Mouse (Mus musculus) fibroblast of lung, adult 2 months (primary cell): Measurements from ENCODE around the gene Gm572.

Experiments
- DNase-seq: peaks from one replicate; pipeline ENCODE4 v3.0.0-alpha.2; 2011; ENCODE audit warnings: low read depth

The Gm572 gene

DNA sequence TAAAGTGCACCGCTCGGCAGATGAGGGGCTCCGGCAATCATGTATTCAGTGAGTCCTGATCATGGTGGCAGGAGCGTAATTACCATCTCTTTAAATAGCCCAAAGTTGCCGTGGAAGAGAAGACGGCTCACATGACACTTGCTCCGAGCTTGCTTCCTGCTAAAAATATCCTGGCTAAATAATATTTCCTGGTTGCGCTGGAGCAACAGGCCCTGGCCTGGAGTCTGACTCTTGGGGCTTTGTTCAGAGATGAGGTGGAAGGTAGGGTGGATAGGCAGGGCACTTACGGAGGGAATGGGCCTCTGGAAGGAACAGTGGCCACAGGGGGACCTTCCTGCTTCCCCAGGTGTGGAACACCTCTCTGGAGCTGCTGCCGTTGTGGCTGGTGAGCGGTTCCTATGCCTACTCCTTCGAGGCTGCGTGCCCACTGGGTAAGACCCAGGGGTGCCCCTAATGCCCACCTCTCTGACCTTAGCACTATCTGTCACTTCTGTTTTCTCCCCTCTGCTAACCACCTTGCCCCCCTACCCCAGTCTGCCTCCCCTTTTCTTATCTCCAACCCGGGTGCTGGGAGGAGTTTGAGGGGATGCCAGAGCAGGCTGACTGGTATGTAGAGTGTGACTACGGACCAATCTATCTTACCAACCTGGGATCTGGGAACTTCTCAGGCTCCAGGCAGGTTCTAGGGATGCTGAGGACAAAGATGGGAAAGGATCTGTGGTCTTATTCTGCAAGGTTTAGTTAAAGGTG is 24.1 kb downstream of the Gm572 start:
- no peak for DNase-seq

DNA sequence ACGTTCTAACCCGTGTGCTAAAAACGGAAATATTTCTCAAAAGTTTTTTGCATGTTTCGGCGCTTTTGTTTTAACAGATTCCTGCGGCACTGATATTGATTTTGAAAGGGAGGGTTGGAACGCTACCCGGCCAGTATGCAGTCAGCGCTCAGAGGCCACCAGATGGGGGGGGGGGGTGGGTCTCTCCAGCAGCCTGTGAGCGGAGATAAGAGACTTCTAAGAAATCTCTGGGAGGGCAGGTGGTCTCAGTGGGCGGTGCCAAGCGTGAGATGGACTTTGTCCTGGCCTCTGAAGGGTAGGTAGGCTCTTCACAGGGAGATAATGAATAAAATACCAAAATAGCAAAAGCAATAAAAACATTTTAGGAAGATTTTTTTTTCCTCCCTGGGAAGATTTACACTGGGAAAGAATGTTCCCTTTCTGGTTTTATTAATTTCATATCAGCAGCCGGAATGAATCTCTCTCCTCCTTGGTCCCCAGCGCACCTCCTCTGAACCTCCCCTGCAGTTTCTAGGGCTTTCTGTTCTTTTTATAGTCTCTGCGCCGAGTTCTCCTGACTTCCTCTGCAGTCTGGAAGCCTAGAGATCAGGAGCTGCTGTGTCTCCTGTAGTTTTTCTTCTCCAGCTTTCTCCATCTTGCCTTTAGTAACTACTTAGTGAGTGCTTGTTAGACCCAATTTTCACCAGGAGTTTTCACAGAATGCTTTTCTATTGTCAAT is 28.3 kb downstream of the Gm572 start:
- no peak for DNase-seq

DNA sequence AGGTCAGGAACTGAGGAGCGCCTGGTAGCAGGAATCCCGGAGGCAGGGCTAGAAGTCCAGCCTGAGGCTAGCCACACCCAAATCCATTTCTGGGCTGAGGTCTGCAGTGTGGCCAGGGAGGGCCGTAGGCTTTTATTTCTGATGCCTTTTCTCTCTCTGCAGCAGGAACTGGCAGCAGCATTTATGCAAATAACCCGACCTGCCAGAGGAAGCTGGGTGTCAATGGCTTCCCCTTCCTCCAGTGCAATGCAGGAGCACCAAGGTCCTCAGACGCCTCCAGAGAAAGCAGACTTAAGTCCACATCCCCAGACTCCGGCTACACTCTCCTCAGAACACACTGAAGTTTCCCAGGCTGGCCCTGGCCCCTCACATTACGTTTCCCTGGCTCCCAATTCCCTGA is 31.9 kb downstream of the Gm572 start:
- no peak for DNase-seq

- no peak for DNase-seq
These were observed 33.3 kb downstream of the Gm572 start for GRCm38 (mm10) chr4:148676188-148676960.

DNA sequence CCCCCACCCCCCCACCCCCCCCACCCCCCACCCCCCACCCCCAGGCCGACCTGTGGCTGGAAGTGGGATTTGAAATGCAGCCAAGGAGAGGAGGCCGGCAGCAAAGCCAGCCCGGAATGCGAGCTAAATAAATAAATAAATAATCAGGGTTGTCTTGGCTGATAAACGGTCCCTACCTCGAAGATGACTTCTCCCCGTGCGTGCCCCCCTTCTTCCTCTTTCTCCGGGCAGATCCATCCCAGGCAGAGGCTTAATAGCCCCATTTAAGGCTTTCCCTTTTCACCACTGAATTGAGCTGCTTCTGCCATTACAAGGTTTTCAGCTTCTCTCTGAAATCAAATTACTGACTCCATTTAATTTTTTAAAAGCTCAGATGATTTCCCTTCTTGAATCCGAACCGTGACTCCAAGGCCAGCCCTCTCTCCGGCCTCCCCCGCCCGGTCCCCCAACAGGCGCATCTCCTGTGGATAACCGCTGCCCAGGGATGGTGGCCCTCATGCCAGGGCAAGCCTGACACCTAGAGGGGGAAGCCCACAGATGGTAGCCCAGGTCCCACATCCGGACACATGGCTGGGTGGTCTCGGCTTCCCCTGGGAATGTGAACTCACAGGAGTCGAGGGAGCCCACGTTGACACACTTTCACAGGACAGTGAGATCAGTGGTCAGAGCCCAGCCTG is 34.0 kb downstream of the Gm572 start:
- DNase-seq: no peak

DNA sequence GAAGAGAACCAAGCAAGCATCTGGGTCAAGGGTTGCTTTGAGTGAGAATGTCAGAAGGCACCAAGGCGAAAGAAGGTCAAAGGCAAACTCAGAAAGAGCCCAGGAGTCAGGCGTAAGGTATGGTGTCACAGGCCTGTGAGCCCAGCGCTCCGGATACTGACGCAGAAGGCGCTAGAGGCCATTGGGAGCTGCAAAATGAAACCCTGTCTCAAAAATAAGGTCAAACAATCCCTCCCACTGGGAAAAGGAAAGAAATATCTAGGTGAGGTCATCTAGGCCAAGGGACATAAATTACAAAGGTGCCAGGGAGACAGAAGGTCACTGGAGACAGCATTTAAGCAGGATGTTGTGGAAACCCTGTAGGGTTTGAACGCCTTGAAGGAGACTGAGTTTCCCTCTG is 35.0 kb downstream of the Gm572 start:
- no peak for DNase-seq

GRCm38 (mm10) chr4:148680505-148681067 is 37.5 kb downstream of the Gm572 start:
- no peak for DNase-seq

GRCm38 (mm10) chr4:148681429-148681828 is 38.3 kb downstream of the Gm572 start:
- no peak for DNase-seq

GRCm38 (mm10) chr4:148682961-148683360 is 39.8 kb downstream of the Gm572 start:
- DNase-seq: no peak

DNA sequence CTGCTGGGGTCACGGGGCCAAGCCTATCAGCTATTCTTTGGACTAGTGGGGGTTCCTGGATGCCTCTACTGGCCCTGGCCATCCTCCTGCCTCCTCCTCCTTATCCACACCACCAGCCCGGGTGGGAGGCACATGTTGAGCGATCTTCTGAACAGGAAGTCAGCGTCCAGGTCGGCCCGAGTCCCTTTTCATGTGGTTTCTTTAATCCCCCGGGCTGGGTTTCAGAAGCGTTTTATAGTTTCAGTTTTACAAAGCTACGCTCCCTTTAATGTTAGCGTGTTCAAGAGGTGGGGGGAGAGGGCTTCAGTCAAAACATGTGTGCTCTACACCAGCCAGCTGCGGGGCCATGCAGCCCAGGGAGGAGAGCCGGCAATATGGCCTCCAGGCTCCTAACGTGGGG is 40.4 kb downstream of the Gm572 start:
- no peak for DNase-seq

DNA sequence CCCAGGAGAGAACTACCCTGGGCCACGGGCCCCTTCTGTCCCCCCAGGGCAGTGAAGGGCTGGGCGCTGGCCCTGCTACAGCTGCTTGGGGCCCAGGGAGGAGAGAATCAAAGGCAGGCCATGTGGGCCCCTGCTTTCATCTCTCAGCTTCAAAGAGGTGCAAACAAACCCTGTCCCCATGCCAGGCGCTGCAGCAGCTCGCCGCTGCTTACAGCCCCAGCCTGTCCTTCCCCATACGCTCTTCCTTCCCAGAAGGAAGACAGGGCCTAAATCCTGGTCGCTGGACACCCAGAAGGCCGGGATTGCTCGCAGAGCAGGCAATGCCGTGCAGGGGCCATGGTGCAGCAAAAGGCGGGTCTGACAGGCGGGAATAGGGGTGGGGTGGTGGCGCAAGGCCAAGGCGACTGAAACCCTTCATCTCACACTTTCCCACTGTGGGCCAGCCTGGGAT is 43.4 kb downstream of the Gm572 start:
- no peak for DNase-seq

DNA sequence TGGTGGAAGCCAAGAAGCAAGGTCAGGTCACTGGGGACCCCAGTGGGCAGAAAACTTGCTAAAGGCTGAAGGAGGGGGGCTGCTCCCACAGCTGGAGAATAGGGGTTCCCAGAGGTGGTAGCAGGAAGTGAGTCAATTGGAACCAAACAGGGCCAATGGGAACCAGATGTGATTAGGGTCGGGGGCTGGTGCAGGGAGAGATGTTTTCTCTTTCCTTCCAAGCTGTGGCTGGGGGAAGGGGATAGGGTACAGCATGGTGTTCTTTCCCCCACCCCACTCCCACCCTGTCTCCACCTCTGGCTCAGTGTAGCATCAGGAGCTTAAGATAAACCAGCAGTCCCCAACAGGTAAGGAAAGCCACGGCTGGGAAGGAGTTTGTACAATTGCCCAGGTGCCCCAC is 45.0 kb downstream of the Gm572 start:
- DNase-seq: no peak

GRCm38 (mm10) chr4:148691185-148691584 is 48.1 kb downstream of the Gm572 start:
- DNase-seq: no peak

DNA sequence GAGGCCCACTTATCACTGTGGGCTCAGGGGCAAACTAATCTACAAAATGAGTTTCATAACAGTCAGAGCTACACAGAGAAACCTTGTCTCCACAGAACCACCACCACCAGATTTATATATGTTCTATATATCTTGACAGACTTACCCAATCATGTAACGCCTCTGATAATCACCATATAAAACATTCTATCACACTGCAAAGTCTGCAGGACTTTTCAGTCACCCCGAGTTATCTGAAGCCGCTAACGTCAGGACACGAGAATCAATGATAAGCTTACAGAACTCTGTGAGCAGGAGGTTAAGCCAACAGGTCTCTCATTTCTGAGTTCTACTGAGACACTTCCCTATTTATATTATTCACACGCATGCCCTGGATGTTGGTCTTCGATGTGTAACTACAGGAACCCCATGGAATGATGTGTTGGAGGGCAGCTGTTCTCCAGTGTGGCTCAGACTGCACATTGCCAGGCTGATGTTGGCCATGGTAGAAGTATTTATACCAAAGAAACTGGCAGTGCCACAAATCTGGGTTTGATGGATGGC is 50.4 kb downstream of the Gm572 start:
- no peak for DNase-seq

DNA sequence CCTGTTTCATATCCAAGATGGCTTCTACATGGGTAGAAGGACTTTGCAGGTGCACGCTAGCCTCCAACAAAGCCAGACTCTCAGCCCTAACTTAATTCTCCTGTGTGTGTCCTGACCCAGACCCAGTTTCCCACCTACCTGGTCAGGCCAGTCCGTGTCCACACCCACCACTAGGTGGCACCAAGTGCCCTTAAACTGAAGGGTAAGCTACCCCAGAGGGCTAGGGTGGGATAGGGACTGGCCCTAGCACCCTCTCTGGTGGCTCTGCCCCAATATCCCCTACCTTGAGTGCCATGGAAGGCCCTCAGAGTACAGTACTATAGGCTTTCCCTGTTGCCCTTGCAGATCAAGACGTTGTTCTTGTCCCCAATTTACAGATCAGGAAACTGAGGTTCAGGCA is 61.6 kb downstream of the Gm572 start:
- DNase-seq: no peak

- DNase-seq: no peak
These were observed 65.7 kb downstream of the Gm572 start for GRCm38 (mm10) chr4:148708836-148709235.

- no peak for DNase-seq
These were observed 67.3 kb downstream of the Gm572 start for GRCm38 (mm10) chr4:148710446-148710845.

GRCm38 (mm10) chr4:148711323-148711722 is 68.2 kb downstream of the Gm572 start:
- no peak for DNase-seq

DNA sequence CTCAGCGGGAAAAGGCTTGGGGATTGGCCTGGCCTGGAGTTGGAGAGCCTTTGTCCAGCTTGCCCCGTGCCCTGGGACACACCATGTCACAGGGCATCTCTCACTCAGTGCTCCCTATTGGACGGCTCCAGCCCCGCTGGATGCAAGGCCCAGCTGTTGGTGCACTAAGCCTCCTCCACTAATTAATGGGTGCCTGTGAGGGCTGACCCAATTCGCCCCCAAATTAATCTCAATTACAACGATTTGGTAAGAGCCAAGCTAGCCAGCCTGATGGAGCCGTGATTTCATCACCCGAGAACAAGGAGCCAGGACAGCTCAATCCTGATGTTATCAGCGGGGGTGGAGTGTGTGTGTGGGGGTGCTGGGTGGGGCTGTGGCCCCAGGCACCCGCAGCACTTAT is 69.5 kb downstream of the Gm572 start:
- DNase-seq: no peak

DNA sequence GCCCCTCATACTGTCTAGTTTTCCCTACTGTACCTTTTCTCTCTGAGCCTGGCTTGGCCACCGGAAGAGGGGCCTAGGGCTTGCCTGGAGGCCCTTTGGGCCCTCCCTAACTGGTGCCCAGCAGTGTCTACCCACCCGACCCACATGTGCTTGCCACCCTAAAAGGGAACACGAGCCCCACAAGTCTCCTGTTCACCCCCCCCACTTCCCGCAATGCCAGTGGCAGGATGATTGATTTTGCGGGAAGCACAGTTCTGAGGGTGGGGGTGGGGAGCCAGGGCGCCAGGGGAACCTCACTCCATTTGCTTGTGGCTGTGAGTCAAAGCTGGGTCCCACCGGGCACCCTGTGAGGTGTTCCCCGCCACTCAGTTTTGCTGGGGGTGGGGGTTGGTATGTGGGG is 70.9 kb downstream of the Gm572 start:
- no peak for DNase-seq

DNA sequence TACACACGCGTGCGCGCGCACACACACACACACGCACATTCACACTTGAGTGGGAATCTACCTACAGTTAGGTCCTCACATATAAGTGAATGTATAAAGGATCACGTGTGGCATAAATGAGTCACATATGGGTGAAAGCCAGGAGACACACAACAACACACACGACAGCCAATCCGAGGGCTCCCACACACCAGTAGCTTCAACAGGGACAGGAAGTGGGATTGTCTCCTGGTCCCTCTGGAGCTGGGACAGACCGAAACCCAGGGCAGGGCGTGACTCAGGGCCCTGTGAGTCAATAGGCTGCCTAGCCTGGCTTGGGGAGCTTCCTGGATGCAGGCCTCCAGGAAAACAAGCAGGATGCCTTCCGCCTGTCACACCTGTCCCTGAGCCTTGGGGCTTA is 71.6 kb downstream of the Gm572 start:
- DNase-seq: no peak

- no peak for DNase-seq
These were observed 72.3 kb downstream of the Gm572 start for GRCm38 (mm10) chr4:148715396-148715795.
